Mouse (Mus musculus) neural tube, embryonic 12.5 days (tissue): ENCODE data around the gene Pccb. TPM values are rescaled to one million over a fixed set of nuclear protein-coding genes. Genes with fewer than 3 reads are reported as not detected.
A peak's percentile ranks its signal among the peaks of the same experiment; 100 is the strongest.

Source experiments
- ATAC-seq: fragments of 200-750 bp; cut with Nextera tagmentation; 2 replicates; pipeline ENCODE4 v1.8.0; 2017; ENCODE audit warnings: low read depth, mild to moderate bottlenecking, moderate TSS enrichment, moderate library complexity; ENCODE audit not compliant: low FRiP score
- H3K27ac ChIP-seq: fragments of 300-500 bp; sonication (generic); 2 replicates; pipeline ENCODE4 v1.5.1; 2016
- H3K27me3 ChIP-seq: fragments of 300-500 bp; sonication (generic); replicated peaks from 2 replicates; pipeline ENCODE4 v1.6.1; 2016; ENCODE audit warnings: mild to moderate bottlenecking
- H3K36me3 ChIP-seq: fragments of 300-500 bp; sonication (generic); 2 replicates; pipeline ENCODE4 v1.6.1; 2016; ENCODE audit warnings: mild to moderate bottlenecking
- H3K4me1 ChIP-seq: fragments of 300-500 bp; sonication (generic); 2 replicates; pipeline ENCODE4 v1.6.1; 2016
- H3K4me2 ChIP-seq: fragments of 300-500 bp; sonication (generic); replicated peaks from 2 replicates; pipeline ENCODE4 v1.6.1; 2016; ENCODE audit warnings: mild to moderate bottlenecking
- H3K4me3 ChIP-seq: fragments of 300-500 bp; sonication (generic); 2 replicates; pipeline ENCODE4 v1.5.1; 2016
- H3K9ac ChIP-seq: fragments of 300-500 bp; sonication (generic); 2 replicates; pipeline ENCODE4 v1.6.1; 2016; ENCODE audit warnings: mild to moderate bottlenecking
- H3K9me3 ChIP-seq: fragments of 300-500 bp; sonication (generic); 2 replicates; pipeline ENCODE4 v1.6.1; 2016; ENCODE audit warnings: mild to moderate bottlenecking
- WGBS: fragments of 180-500 bp; shearing (Covaris S2); methylation state at CpG from one replicate; pipeline ENCODE4 v1.1.7; 2016; 5-methylcytosine and 5-hydroxymethylcytosine counted together
- polyA plus RNA-seq: library from polyadenylated mRNA; unstranded; fragments of >200 nt; fragmentation: Nextera tagmentation; extraction: Ambion mirVana; gene quantifications from 2 replicates; pipeline ENCODE4 v1.2.1, GENCODE M21; 2016

The Pccb gene
- polyA plus RNA-seq, 1 experiment from 2014 or later, result 17.0 TPM

DNA sequence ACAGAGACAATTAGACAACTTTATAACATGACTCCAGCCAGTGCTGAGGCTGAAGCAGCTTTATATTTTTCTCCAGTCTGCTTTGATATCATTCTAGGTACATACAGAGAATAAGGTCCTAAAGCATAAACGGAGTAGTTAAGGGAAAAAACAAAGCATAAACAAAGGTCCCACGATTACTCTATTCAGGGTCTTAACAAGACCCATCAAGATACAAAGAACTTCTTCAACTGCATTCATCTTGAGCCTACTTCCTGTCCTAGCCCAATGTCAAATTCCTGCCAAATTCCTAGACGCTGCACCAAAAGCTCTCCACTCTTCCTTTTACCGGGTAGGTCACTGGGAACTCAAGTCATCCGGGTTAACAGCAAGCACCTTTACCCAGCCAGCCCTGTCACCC is 6.8 kb upstream of the Pccb start:
- Histone ChIP-seq H3K9ac (no peak overlapping the region), H3K4me2 (no peak overlapping the region), H3K4me1 (peaks cover 7% of the 10 kb centered on the region; the same call in 1 of the 2 replicates), H3K4me3 (no peak overlapping the region), H3K36me3 (no peaks in the 10 kb centered on the region), H3K9me3 (no peaks in the 10 kb centered on the region), H3K27ac (no peak overlapping the region), H3K27me3 (no peaks in the 10 kb centered on the region)
- WGBS, result 78% methylated on average over 5 of the region's 5 CpGs
- no peak for ATAC-seq

DNA sequence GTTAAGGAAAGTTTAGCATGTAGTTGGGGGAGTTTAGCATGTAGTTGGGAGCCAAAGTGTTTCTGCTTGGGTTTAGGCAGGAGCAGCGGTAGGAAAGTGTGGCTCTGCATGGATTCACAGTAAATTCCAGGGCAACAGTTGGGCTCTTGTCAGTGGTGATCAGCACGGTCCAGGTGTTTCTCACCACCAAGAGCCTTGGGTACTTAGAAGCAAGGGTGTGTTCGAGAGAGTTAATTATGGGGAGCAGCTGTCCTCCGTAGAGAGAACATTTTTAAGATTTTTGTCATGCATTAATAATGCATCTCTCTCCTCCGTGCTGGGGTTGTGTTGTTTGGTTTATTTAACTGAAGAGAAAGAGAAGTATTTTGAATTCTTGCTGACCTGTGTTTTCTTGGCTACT is 3.9 kb upstream of the Pccb start:
- WGBS, result 74% methylated on average over 5 of the region's 5 CpGs
- H3K4me3 ChIP-seq, result no peak overlapping the region
- H3K9ac ChIP-seq, result no peak overlapping the region
- no peak overlapping the region for H3K27ac ChIP-seq
- no peaks in the 10 kb centered on the region for H3K27me3 ChIP-seq
- no peak overlapping the region for H3K4me2 ChIP-seq
- H3K9me3 ChIP-seq, result no peaks in the 10 kb centered on the region
- H3K36me3 ChIP-seq, result no peaks in the 10 kb centered on the region
- H3K4me1 ChIP-seq, result peaks cover 6% of the 10 kb centered on the region; the same call in 1 of the 2 replicates
- no peak for ATAC-seq

- Histone ChIP-seq H3K27ac (no peak overlapping the region), H3K4me1 (peaks cover 10% of the 10 kb centered on the region), H3K9me3 (no peaks in the 10 kb centered on the region), H3K4me2 (no peak overlapping the region), H3K4me3 (no peak overlapping the region), H3K9ac (no peak overlapping the region), H3K36me3 (no peaks in the 10 kb centered on the region), H3K27me3 (no peaks in the 10 kb centered on the region)
- ATAC-seq, result no peak
- 37% methylated on average over 7 of the region's 7 CpGs for WGBS
These were observed 2.7 kb upstream of the Pccb start for GRCm38 (mm10) chr9:101037396-101037795.

DNA sequence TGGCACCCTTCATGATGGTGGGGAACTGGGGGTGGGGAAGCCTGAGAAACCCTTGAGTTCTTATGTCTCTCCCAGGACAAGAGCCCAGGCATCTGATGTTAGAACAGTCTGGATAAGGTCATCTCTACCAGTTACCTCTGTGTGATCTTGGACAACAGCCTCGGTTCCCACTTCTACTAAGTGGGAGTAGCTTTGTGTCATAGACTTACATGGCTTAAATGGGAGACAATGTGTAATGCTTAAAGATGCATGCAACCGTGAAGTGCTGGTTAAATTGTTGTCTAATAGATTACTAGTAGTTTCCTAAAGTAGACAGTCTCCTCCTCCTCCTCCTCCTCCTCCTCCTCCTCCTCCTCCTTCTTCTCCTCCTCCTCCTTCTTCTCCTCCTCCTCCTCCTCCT is 2.2 kb upstream of the Pccb start:
- H3K9me3 ChIP-seq, result no peaks in the 10 kb centered on the region
- H3K36me3 ChIP-seq, result no peaks in the 10 kb centered on the region
- ATAC-seq, result no peak
- H3K4me1 ChIP-seq, result peaks cover 10% of the 10 kb centered on the region
- H3K9ac ChIP-seq, result no peak overlapping the region
- no peaks in the 10 kb centered on the region for H3K27me3 ChIP-seq
- 78% methylated on average over 2 of the region's 2 CpGs for WGBS
- H3K27ac ChIP-seq, result no peak overlapping the region
- H3K4me3 ChIP-seq, result no peak overlapping the region
- no peak overlapping the region for H3K4me2 ChIP-seq

DNA sequence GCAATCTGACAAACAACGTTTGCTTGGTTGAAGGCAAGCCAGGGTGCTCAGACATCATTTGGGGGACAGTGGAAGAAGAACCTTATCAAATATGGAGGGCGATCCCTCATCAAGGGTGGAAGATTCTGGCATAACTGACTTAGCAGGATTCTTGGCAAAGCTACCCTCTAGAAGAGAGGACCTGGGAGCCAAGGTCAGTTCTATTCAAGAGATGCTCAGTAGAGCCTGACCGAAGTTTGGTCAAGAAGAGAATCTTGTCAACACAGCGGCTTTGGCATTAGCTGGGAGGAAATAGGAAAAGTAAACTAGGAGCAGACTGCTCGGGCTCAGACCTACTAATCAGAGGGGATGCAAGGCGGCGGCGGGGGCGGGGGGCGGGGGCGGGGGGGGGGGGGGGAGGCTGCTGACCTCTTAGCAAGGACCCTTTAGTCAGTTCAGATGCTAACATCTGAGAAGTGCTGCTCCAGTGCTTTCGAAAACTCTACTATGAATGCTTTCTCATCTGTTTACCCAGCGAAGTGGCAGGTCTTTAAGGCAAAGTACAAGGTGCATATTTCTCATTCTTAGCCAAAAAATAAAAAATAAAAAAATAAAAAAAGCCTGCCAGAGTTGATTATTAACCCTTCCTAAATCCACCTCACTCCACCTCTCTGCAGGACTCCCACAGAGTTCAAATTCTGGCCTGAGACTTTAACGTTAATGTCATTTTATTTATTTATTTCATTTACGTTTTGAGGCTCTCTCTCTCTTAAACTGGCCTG is 1.3 kb upstream of the Pccb start:
- H3K27ac ChIP-seq, result no peak overlapping the region
- H3K4me1 ChIP-seq, result peaks cover 10% of the 10 kb centered on the region
- no peak overlapping the region for H3K9ac ChIP-seq
- ATAC-seq, result no peak
- H3K4me3 ChIP-seq, result no peak overlapping the region
- no peaks in the 10 kb centered on the region for H3K27me3 ChIP-seq
- no peaks in the 10 kb centered on the region for H3K36me3 ChIP-seq
- 90% methylated on average over 14 of the region's 15 CpGs for WGBS
- no peak overlapping the region for H3K4me2 ChIP-seq
- H3K9me3 ChIP-seq, result no peaks in the 10 kb centered on the region

GRCm38 (mm10) chr9:101033761-101034447 is 794 bp downstream of the Pccb start:
- Histone ChIP-seq H3K27ac (no peak overlapping the region), H3K9me3 (no peaks in the 10 kb centered on the region), H3K9ac (peak overlapping the region; percentile 61; the same call in 1 of the 2 replicates), H3K4me1 (peaks cover 10% of the 10 kb centered on the region), H3K36me3 (peaks cover 4% of the 10 kb centered on the region; the same call in 1 of the 2 replicates), H3K4me2 (peak overlapping the region; percentile 62), H3K27me3 (no peaks in the 10 kb centered on the region), H3K4me3 (peak overlapping the region; percentile 53)
- ATAC-seq, result no peak
- WGBS, result 5% methylated on average over 14 of the region's 14 CpGs

GRCm38 (mm10) chr9:101018768-101019167 is 15.9 kb downstream of the Pccb start:
- peaks cover 14% of the 10 kb centered on the region for H3K36me3 ChIP-seq
- H3K27me3 ChIP-seq, result no peaks in the 10 kb centered on the region
- H3K9ac ChIP-seq, result no peak overlapping the region
- WGBS, result 98% methylated on average over 10 of the region's 10 CpGs
- no peak for ATAC-seq
- no peaks in the 10 kb centered on the region; the same call in 1 of the 2 replicates for H3K4me1 ChIP-seq
- H3K27ac ChIP-seq, result no peak overlapping the region
- H3K4me3 ChIP-seq, result no peak overlapping the region
- no peak overlapping the region for H3K4me2 ChIP-seq
- H3K9me3 ChIP-seq, result peaks cover 7% of the 10 kb centered on the region; the same call in 1 of the 2 replicates

DNA sequence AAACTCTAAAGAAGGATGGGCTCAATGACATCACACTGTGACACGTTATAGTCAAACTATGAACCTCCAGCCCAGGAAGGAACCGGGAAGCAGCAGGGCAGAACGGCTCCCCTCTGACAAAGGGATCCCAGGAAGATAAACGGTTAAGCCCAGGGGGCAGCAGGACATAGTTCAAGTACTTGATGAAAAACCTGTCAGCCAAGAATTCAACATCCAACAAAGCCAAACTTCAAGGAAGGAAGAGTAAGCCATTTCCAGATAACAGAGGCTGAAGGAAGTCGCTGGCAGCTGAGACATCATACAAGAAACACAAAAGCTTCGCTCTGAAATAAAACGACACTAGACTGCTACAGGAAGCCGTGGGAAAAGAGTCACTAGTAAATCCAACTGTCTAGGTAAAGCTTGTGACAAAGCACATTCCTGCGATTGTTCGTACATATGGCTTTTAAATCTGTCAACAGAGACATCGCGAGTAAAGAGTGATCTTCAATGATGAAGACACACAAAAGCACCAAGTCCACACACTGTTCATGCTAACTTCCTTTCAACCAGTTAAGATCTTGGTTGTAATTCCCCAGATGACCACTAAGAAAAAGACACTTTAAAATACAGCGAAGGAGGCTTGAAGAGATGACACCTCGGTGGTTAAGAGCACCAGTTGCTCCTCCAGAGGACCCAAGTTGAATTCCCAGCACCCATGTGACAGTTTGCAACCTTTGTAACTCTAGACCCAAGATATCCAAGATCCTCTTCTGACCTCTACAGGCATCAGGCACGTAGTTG is 16.8 kb downstream of the Pccb start:
- no peaks in the 10 kb centered on the region for H3K9me3 ChIP-seq
- no peak overlapping the region for H3K27ac ChIP-seq
- no peaks in the 10 kb centered on the region; the same call in 1 of the 2 replicates for H3K4me1 ChIP-seq
- no peak overlapping the region for H3K4me2 ChIP-seq
- WGBS, result 55% methylated on average over 15 of the region's 15 CpGs
- H3K27me3 ChIP-seq, result no peaks in the 10 kb centered on the region
- no peak overlapping the region for H3K9ac ChIP-seq
- no peak overlapping the region for H3K4me3 ChIP-seq
- ATAC-seq, result no peak
- H3K36me3 ChIP-seq, result peaks cover 6% of the 10 kb centered on the region; the same call in 1 of the 2 replicates

- H3K4me2 ChIP-seq, result no peak overlapping the region
- 93% methylated on average over 9 of the region's 9 CpGs for WGBS
These were observed 19.4 kb downstream of the Pccb start for GRCm38 (mm10) chr9:101015324-101015723.

GRCm38 (mm10) chr9:101012433-101012832 is 22.3 kb downstream of the Pccb start:
- Histone ChIP-seq H3K9me3 (no peaks in the 10 kb centered on the region), H3K9ac (no peak overlapping the region), H3K4me3 (no peak overlapping the region), H3K4me1 (no peaks in the 10 kb centered on the region; the same call in 1 of the 2 replicates), H3K27ac (no peak overlapping the region), H3K27me3 (no peaks in the 10 kb centered on the region), H3K4me2 (no peak overlapping the region), H3K36me3 (peaks cover 4% of the 10 kb centered on the region; the same call in 1 of the 2 replicates)
- no peak for ATAC-seq
- WGBS, result 81% methylated on average over 10 of the region's 10 CpGs

More at GRCm38 (mm10) chr9:101015324-101015723, 19.4 kb downstream of the Pccb start:
- ATAC-seq, result no peak
- Histone ChIP-seq H3K9ac (no peak overlapping the region), H3K9me3 (no peaks in the 10 kb centered on the region), H3K36me3 (peaks cover 4% of the 10 kb centered on the region; the same call in 1 of the 2 replicates), H3K4me3 (no peak overlapping the region), H3K27me3 (no peaks in the 10 kb centered on the region), H3K4me1 (no peaks in the 10 kb centered on the region; the same call in 1 of the 2 replicates), H3K27ac (no peak overlapping the region)

DNA sequence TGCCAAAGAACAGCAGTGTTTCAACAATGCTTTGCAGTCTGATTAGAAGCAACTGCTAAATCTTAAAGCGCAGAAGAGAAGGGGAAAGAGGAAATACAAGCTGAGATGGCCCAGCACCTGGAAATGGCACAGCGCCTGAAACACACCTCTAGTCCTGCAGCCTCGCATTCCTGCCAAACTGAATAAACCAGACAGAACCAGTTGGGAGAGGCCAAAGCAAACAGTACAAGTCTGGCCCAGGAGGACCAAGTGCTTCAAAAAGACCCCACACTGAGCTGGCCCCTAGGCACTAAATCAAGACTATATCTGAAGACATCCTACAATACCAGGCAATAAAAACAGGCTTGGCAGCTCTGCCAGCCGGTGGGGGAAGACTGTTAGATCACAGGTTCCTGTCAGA is 28.8 kb downstream of the Pccb start:
- ATAC-seq, result no peak
- Histone ChIP-seq H3K9me3 (0 out of 2 replicates have a peak, but pooled peaks cover 6% of the 10 kb centered on the region), H3K36me3 (no peaks in the 10 kb centered on the region), H3K4me3 (no peak overlapping the region), H3K9ac (no peak overlapping the region), H3K4me2 (no peak overlapping the region), H3K4me1 (no peaks in the 10 kb centered on the region), H3K27ac (no peak overlapping the region), H3K27me3 (no peaks in the 10 kb centered on the region)
- 68% methylated on average over 4 of the region's 4 CpGs for WGBS

DNA sequence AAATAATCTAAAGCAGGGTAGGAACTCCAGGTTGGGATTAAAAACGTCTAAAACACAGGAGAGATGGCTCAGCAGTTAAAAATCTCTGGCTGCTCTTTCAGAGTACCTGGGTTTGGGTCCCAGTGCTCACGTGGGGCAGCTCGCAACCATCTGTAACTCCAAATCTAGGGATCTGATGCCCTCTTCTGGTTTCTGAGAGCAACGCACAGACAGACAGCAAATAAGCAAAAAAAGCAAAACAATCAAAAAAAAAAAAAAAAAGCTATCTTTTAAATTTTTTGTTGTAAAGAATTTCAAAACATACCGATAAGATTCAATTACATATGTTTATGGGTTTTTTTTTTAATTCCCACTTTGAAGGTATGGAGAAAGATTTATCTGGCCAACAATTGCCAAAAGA is 31.4 kb downstream of the Pccb start:
- no peaks in the 10 kb centered on the region for H3K27me3 ChIP-seq
- no peak overlapping the region for H3K9ac ChIP-seq
- no peak for ATAC-seq
- H3K4me2 ChIP-seq, result no peak overlapping the region
- no peak overlapping the region for H3K27ac ChIP-seq
- H3K9me3 ChIP-seq, result 0 out of 2 replicates have a peak, but pooled peaks cover 6% of the 10 kb centered on the region
- H3K4me3 ChIP-seq, result no peak overlapping the region
- no peaks in the 10 kb centered on the region for H3K4me1 ChIP-seq
- 94% methylated on average over 5 of the region's 5 CpGs for WGBS
- no peaks in the 10 kb centered on the region for H3K36me3 ChIP-seq
